ENCODE assay signal across 25 mouse cellular contexts in genomic region chr1:185128209-185128608, GRCm38 (mm10).
"Had no signal": no experiment of that assay in that cellular context is flagged by ENCODE, and none has a peak within 500 bp of the region (broad histone marks: within the 10 kb centered on the region; RNA-seq: fewer than 3 reads in every experiment).

No protein-coding gene starts in this region.

- H3K36me3 ChIP-seq: heart, embryonic 13.5 days; heart, embryonic 15.5 days; hindbrain, embryonic 13.5 days; hindbrain, embryonic 15.5 days; kidney, embryonic 15.5 days; limb, embryonic 13.5 days; limb, embryonic 15.5 days; liver, embryonic 12.5 days had no signal

- H3K9ac ChIP-seq: heart, embryonic 13.5 days; heart, embryonic 15.5 days; hindbrain, embryonic 13.5 days; hindbrain, embryonic 15.5 days; kidney, embryonic 15.5 days; limb, embryonic 13.5 days; limb, embryonic 15.5 days; liver, embryonic 12.5 days had no signal

- H3K4me1 ChIP-seq: heart, embryonic 15.5 days; hindbrain, embryonic 13.5 days; hindbrain, embryonic 15.5 days; kidney, embryonic 15.5 days; limb, embryonic 13.5 days; limb, embryonic 15.5 days; liver, embryonic 12.5 days had no signal

- DNase-seq: gastrocnemius, postnatal 14 days; gastrocnemius, postnatal 36 days; heart, adult 11 months; heart, adult 2 months; heart, postnatal 14 days; heart, postnatal 36 days; kidney, adult 11 months; kidney, adult 2 months; kidney, adult 9 months; kidney, postnatal 14 days; kidney, postnatal 36 days; layer of hippocampus, postnatal 36 days; left cerebral cortex, postnatal 4 days had no signal

- H3K4me3 ChIP-seq: heart, adult 2 months; heart, embryonic 13.5 days; heart, embryonic 15.5 days; hindbrain, embryonic 13.5 days; hindbrain, embryonic 15.5 days; kidney, embryonic 15.5 days; limb, embryonic 13.5 days; limb, embryonic 15.5 days; liver, embryonic 12.5 days had no signal

- H3K4me2 ChIP-seq: heart, embryonic 11.5 days; heart, embryonic 13.5 days; heart, embryonic 15.5 days; hindbrain, embryonic 13.5 days; hindbrain, embryonic 15.5 days; kidney, embryonic 15.5 days; limb, embryonic 13.5 days; limb, embryonic 15.5 days; liver, embryonic 12.5 days had no signal

- ATAC-seq: hindbrain, postnatal 0 days; intestine, embryonic 16.5 days; liver, embryonic 12.5 days had no signal

- H3K27ac ChIP-seq: heart, adult 2 months; heart, embryonic 13.5 days; heart, embryonic 15.5 days; hindbrain, embryonic 13.5 days; hindbrain, embryonic 15.5 days; hindbrain, postnatal 0 days; kidney, embryonic 15.5 days; kidney, postnatal 0 days; limb, embryonic 13.5 days; limb, embryonic 15.5 days; liver, embryonic 12.5 days had no signal

- H3K9me3 ChIP-seq: heart, embryonic 15.5 days; hindbrain, embryonic 13.5 days; kidney, embryonic 15.5 days; limb, embryonic 13.5 days; limb, embryonic 15.5 days; liver, embryonic 12.5 days had no signal

- H3K27me3 ChIP-seq: heart, embryonic 13.5 days; heart, embryonic 15.5 days; hindbrain, embryonic 13.5 days; hindbrain, embryonic 15.5 days; kidney, embryonic 15.5 days; limb, embryonic 13.5 days; limb, embryonic 15.5 days; liver, embryonic 12.5 days had no signal
